ENCODE assay signal across 13 mouse cellular contexts in genomic region chr12:87027391-87027790, GRCm38 (mm10). TPM values are rescaled to one million over a fixed set of nuclear protein-coding genes. Genes with fewer than 3 reads are reported as not detected.
DNase-seq lines count a peak whose midpoint lies in the region; ATAC-seq lines count a peak whose summit lies in the region.
"Had no signal": no experiment of that assay in that cellular context is flagged by ENCODE, and none has a peak within 500 bp of the region (broad histone marks: within the 10 kb centered on the region; RNA-seq: fewer than 3 reads in every experiment).

No protein-coding gene starts in this region.

- 54% methylated on average over 5 of the region's 5 CpGs for WGBS in forebrain, embryonic 14.5 days
- WGBS in forebrain, embryonic 10.5 days: 53% methylated on average over 5 of the region's 5 CpGs
- WGBS in hindbrain, embryonic 14.5 days: 48% methylated on average over 5 of the region's 5 CpGs
- WGBS in midbrain, embryonic 15.5 days: 55% methylated on average over 5 of the region's 5 CpGs
- WGBS in limb, embryonic 10.5 days: 60% methylated on average over 5 of the region's 5 CpGs

- DNase-seq in forebrain, embryonic 14.5 days (ENCODE audit: low spot score): no peak
- DNase-seq in forebrain, embryonic 10.5 days (ENCODE audit: extremely low spot score, low spot score): no peak
- peak; percentile 40 for DNase-seq in brain, adult 2 months (ENCODE audit: low read depth, low spot score)
- no peak for DNase-seq in hindbrain, embryonic 14.5 days (ENCODE audit: low spot score)
- no peak for DNase-seq in gastrocnemius, adult 18-20 months (ENCODE audit: low spot score)
- DNase-seq in liver: no peak
- no peak for DNase-seq in limb, embryonic 10.5 days (ENCODE audit: low spot score)
- DNase-seq: thymus, postnatal 4 days had no signal

- peak overlapping the region; percentile 57 for H3K4me2 ChIP-seq in forebrain, embryonic 14.5 days (ENCODE audit: low read length)
- peak overlapping the region; percentile 82 for H3K4me2 ChIP-seq in hindbrain, embryonic 14.5 days (replicated peaks)
- peak overlapping the region; percentile 77 for H3K4me2 ChIP-seq in midbrain, embryonic 15.5 days
- H3K4me2 ChIP-seq: limb, embryonic 15.5 days had no signal

- H3K4me1 ChIP-seq in forebrain, embryonic 14.5 days (ENCODE audit: control insufficient read depth, insufficient read depth, low read length): no peaks in the 10 kb centered on the region; the same call in 1 of the 2 replicates
- H3K4me1 ChIP-seq in forebrain, embryonic 10.5 days: peaks cover 20% of the 10 kb centered on the region
- peaks cover 17% of the 10 kb centered on the region for H3K4me1 ChIP-seq in hindbrain, embryonic 14.5 days (replicated peaks; ENCODE audit: control insufficient read depth, insufficient read depth, low read length)
- H3K4me1 ChIP-seq in midbrain, embryonic 15.5 days: peaks cover 23% of the 10 kb centered on the region
- H3K4me1 ChIP-seq in limb, embryonic 10.5 days: peaks cover 9% of the 10 kb centered on the region

- peak overlapping the region; percentile 37; the same call in 1 of the 2 replicates for H3K4me3 ChIP-seq in forebrain, embryonic 14.5 days (ENCODE audit: low read depth, low read length)
- no peak overlapping the region for H3K4me3 ChIP-seq in forebrain, embryonic 10.5 days
- H3K4me3 ChIP-seq in hindbrain, embryonic 14.5 days (replicated peaks; ENCODE audit: low read length): peak overlapping the region; percentile 57
- H3K4me3 ChIP-seq in midbrain, embryonic 15.5 days: peak overlapping the region; percentile 58
- no peak overlapping the region for H3K4me3 ChIP-seq in limb, embryonic 10.5 days
- H3K4me3 ChIP-seq: limb, embryonic 15.5 days had no signal

- no peak overlapping the region for H3K27ac ChIP-seq in forebrain, embryonic 14.5 days (ENCODE audit: low read depth, low read length)
- no peak overlapping the region for H3K27ac ChIP-seq in forebrain, embryonic 10.5 days
- H3K27ac ChIP-seq in hindbrain, embryonic 14.5 days: peak overlapping the region; percentile 81; the same call in 1 of the 2 replicates
- H3K27ac ChIP-seq in midbrain, embryonic 15.5 days: no peak overlapping the region
- H3K27ac ChIP-seq in limb, embryonic 10.5 days: no peak overlapping the region
- H3K27ac ChIP-seq: kidney, postnatal 0 days; limb, embryonic 15.5 days had no signal

- H3K9me3 ChIP-seq in forebrain, embryonic 14.5 days (replicated peaks; ENCODE audit: control insufficient read depth, low read length): no peaks in the 10 kb centered on the region
- no peaks in the 10 kb centered on the region for H3K9me3 ChIP-seq in forebrain, embryonic 10.5 days
- H3K9me3 ChIP-seq in hindbrain, embryonic 14.5 days (ENCODE audit: control insufficient read depth, low read length): no peaks in the 10 kb centered on the region
- H3K9me3 ChIP-seq in midbrain, embryonic 15.5 days: no peaks in the 10 kb centered on the region
- no peaks in the 10 kb centered on the region for H3K9me3 ChIP-seq in limb, embryonic 10.5 days (replicated peaks)
- H3K9me3 ChIP-seq: limb, embryonic 15.5 days had no signal

- no peaks in the 10 kb centered on the region for H3K36me3 ChIP-seq in forebrain, embryonic 14.5 days (ENCODE audit: control insufficient read depth, insufficient read depth, low read length)
- no peaks in the 10 kb centered on the region for H3K36me3 ChIP-seq in forebrain, embryonic 10.5 days (replicated peaks)
- H3K36me3 ChIP-seq in hindbrain, embryonic 14.5 days (replicated peaks; ENCODE audit: control insufficient read depth, insufficient read depth): no peaks in the 10 kb centered on the region
- H3K36me3 ChIP-seq in midbrain, embryonic 15.5 days (replicated peaks): no peaks in the 10 kb centered on the region
- no peaks in the 10 kb centered on the region for H3K36me3 ChIP-seq in limb, embryonic 10.5 days
- H3K36me3 ChIP-seq: limb, embryonic 15.5 days had no signal

- H3K9ac ChIP-seq in forebrain, embryonic 14.5 days (ENCODE audit: low read length): no peak overlapping the region
- H3K9ac ChIP-seq in hindbrain, embryonic 14.5 days: peak overlapping the region; percentile 85; the same call in 1 of the 2 replicates
- peak overlapping the region; percentile 68; the same call in 1 of the 2 replicates for H3K9ac ChIP-seq in midbrain, embryonic 15.5 days
- H3K9ac ChIP-seq: limb, embryonic 15.5 days had no signal

- no peak for ATAC-seq in forebrain, embryonic 14.5 days
- no peak for ATAC-seq in hindbrain, embryonic 14.5 days (ENCODE audit: low FRiP score)
- ATAC-seq in midbrain, embryonic 15.5 days (replicated peaks): no peak

- H3K27me3 ChIP-seq in forebrain, embryonic 14.5 days (replicated peaks; ENCODE audit: control insufficient read depth, insufficient read depth, low read length): no peaks in the 10 kb centered on the region
- H3K27me3 ChIP-seq in forebrain, embryonic 10.5 days (ENCODE audit: poor library complexity, severe bottlenecking): peaks cover 43% of the 10 kb centered on the region
- H3K27me3 ChIP-seq in hindbrain, embryonic 14.5 days (ENCODE audit: control insufficient read depth, insufficient read depth, low read length): no peaks in the 10 kb centered on the region
- no peaks in the 10 kb centered on the region for H3K27me3 ChIP-seq in midbrain, embryonic 15.5 days (replicated peaks)
- peaks cover 43% of the 10 kb centered on the region for H3K27me3 ChIP-seq in limb, embryonic 10.5 days (ENCODE audit: low read depth, poor library complexity, severe bottlenecking)

RNA-seq across cellular contexts. Expression of gene Tmem63c, which starts 6.3 kb away (rescaled TPM):
- polyA plus RNA-seq in forebrain, embryonic 14.5 days (2014; fragmentation: Nextera tagmentation; extraction: Ambion mirVana): 5.9 and 8.9 TPM in 2 replicates
- 0.15 TPM in 1 of 2 replicates, not detected in the other for polyA plus RNA-seq in forebrain, embryonic 10.5 days (2016; fragmentation: Nextera tagmentation; extraction: Ambion mirVana)
- polyA plus RNA-seq in hindbrain, embryonic 14.5 days (2014; fragmentation: Nextera tagmentation; extraction: Ambion mirVana): 13.8 and 16.2 TPM in 2 replicates
- 11.1 and 12.7 TPM in 2 replicates for polyA plus RNA-seq in midbrain, embryonic 15.5 days (2015; fragmentation: Nextera tagmentation; extraction: Ambion mirVana)
- total RNA-seq in gastrocnemius, adult 18-20 months (2021): not detected
- polyA plus RNA-seq in limb, embryonic 10.5 days (2016; fragmentation: Nextera tagmentation; extraction: Ambion mirVana): not detected in 2 replicates
- polyA plus RNA-seq: C2C12; limb, embryonic 15.5 days had no signal

RNA-seq across cellular contexts. Expression of gene Zdhhc22, which starts 37.2 kb away (rescaled TPM):
- 4.3 and 5.5 TPM in 2 replicates for polyA plus RNA-seq in forebrain, embryonic 14.5 days (2014; fragmentation: Nextera tagmentation; extraction: Ambion mirVana)
- polyA plus RNA-seq in forebrain, embryonic 10.5 days (2016; fragmentation: Nextera tagmentation; extraction: Ambion mirVana): 0.07 TPM in 1 of 2 replicates, not detected in the other
- polyA plus RNA-seq in hindbrain, embryonic 14.5 days (2014; fragmentation: Nextera tagmentation; extraction: Ambion mirVana): 14.9 and 15.6 TPM in 2 replicates
- polyA plus RNA-seq in midbrain, embryonic 15.5 days (2015; fragmentation: Nextera tagmentation; extraction: Ambion mirVana): 17.8 and 21.8 TPM in 2 replicates
- not detected for total RNA-seq in gastrocnemius, adult 18-20 months (2021)
- 0.04 TPM in 2 replicates for polyA plus RNA-seq in limb, embryonic 10.5 days (2016; fragmentation: Nextera tagmentation; extraction: Ambion mirVana)
- total RNA-seq: gastrocnemius, adult 8-10 months had no signal
- polyA plus RNA-seq: C2C12; limb, embryonic 15.5 days had no signal

Comparison
In these comparisons a context has a peak if more than half of its experiments do, and no peak if none do; other contexts are left out.
1. H3K4me3 ChIP-seq: peak in forebrain, embryonic 14.5 days (single experiment), hindbrain, embryonic 14.5 days (single experiment) and midbrain, embryonic 15.5 days (single experiment); none in forebrain, embryonic 10.5 days (single experiment) and limb, embryonic 10.5 days (single experiment).
2. Peak in every context shown above with its lines, with median percentiles within 50 percentile points of each other: H3K4me2 ChIP-seq.